Mouse (Mus musculus) liver, embryonic 13.5 days (tissue): ENCODE measurements around the gene Olfr220. TPM values are rescaled to one million over a fixed set of nuclear protein-coding genes. Genes with fewer than 3 reads are reported as not detected.

Source experiments
- ATAC-seq: fragments of 200-750 bp; cut with Nextera tagmentation; 2 replicates; pipeline ENCODE4 v1.8.0; 2017; ENCODE audit warnings: low read depth, mild to moderate bottlenecking, moderate number of reproducible peaks, moderate library complexity
- DNase-seq: peaks from one replicate; pipeline ENCODE4 v3.0.0; 2022
- H3K27ac ChIP-seq: fragments of 300-500 bp; sonication (generic); 2 replicates; pipeline ENCODE4 v1.5.1; 2015; ENCODE audit warnings: moderate library complexity, mild to moderate bottlenecking, inconsistent platforms
- H3K27me3 ChIP-seq: fragments of 300-500 bp; sonication (generic); 2 replicates; pipeline ENCODE4 v1.6.1; 2015; ENCODE audit warnings: mild to moderate bottlenecking, inconsistent platforms
- H3K36me3 ChIP-seq: fragments of 300-500 bp; sonication (generic); 2 replicates; pipeline ENCODE4 v1.6.1; 2015; ENCODE audit warnings: mild to moderate bottlenecking, inconsistent platforms
- H3K4me1 ChIP-seq: fragments of 300-500 bp; sonication (generic); replicated peaks from 2 replicates; pipeline ENCODE4 v1.6.1; 2015; ENCODE audit warnings: inconsistent platforms
- H3K4me2 ChIP-seq: fragments of 300-500 bp; sonication (generic); 2 replicates; pipeline ENCODE4 v1.6.1; 2015; ENCODE audit warnings: inconsistent platforms, mild to moderate bottlenecking, moderate library complexity
- H3K4me3 ChIP-seq: fragments of 300-500 bp; sonication (generic); replicated peaks from 2 replicates; pipeline ENCODE4 v1.5.1; 2015; ENCODE audit warnings: mild to moderate bottlenecking, inconsistent platforms
- H3K9ac ChIP-seq: fragments of 300-500 bp; sonication (generic); 2 replicates; pipeline ENCODE4 v1.6.1; 2015; ENCODE audit warnings: mild to moderate bottlenecking, inconsistent platforms
- H3K9me3 ChIP-seq: fragments of 300-500 bp; sonication (generic); replicated peaks from 2 replicates; pipeline ENCODE4 v1.6.1; 2016; ENCODE audit warnings: inconsistent platforms
- WGBS: fragments of 180-500 bp; shearing (Covaris S2); methylation state at CpG from one replicate; pipeline ENCODE4 v1.1.7; 2015; ENCODE audit not compliant: insufficient replicate concordance; 5-methylcytosine and 5-hydroxymethylcytosine counted together
- polyA plus RNA-seq: library from polyadenylated mRNA; unstranded; fragments of >200 nt; fragmentation: Nextera tagmentation; extraction: Ambion mirVana; gene quantifications from 2 replicates; pipeline ENCODE4 v1.2.1, GENCODE M21; 2015

Gene Olfr220
- polyA plus RNA-seq, 1 experiment from 2014 or later: not detected

DNA sequence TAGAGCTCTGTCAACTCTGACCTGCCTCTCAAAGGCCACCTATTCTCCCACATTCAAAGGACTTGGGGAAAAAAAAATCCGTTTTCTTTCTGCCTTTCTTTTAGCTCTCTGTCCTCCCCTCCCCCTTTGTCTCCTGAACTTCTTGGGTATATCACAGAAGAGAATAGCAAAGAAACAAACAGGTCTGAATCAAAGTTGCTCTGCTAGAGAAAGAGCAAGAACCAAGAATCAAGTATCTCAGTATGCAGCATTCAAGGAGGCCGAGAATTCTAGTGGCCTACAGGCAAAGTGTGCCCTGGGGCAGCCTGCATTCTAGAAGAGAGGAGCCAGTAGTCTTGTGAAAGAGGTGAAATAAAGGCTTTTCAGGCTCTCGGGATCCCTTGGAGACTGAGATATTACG is 58.2 kb downstream of the Olfr220 start:
- WGBS: 46% methylated on average over 4 of the region's 4 CpGs

More for the DNA sequence above, 58.2 kb downstream of the Olfr220 start:
- no peak overlapping the region for H3K4me2 ChIP-seq
- peaks cover 45% of the 10 kb centered on the region for H3K27me3 ChIP-seq
- no peak for DNase-seq
- no peak overlapping the region for H3K27ac ChIP-seq
- H3K9ac ChIP-seq: no peak overlapping the region
- H3K4me1 ChIP-seq: peaks cover 20% of the 10 kb centered on the region
- H3K4me3 ChIP-seq: no peak overlapping the region
- ATAC-seq: no peak
- no peaks in the 10 kb centered on the region for H3K9me3 ChIP-seq
- no peaks in the 10 kb centered on the region for H3K36me3 ChIP-seq

Other genes starting within 250 kb of the Olfr220 start
- gene Olfr419, start 190.0 kb upstream of the Olfr220 start, polyA plus RNA-seq: 0.08 and 0.09 TPM in 2 replicates
- gene Mptx1, start 111.6 kb upstream of the Olfr220 start, polyA plus RNA-seq: not detected in 2 replicates
- gene Olfr417, start 77.0 kb upstream of the Olfr220 start, polyA plus RNA-seq: not detected in 2 replicates
- not detected in 2 replicates for gene Olfr248, start 51.0 kb upstream of the Olfr220 start, polyA plus RNA-seq
- not detected in 2 replicates for gene Olfr414, start 18.0 kb upstream of the Olfr220 start, polyA plus RNA-seq
- gene Fmn2, start 59.7 kb downstream of the Olfr220 start, polyA plus RNA-seq: 0.03 and 0.06 TPM in 2 replicates